Mouse (Mus musculus) G1E (cell line): ENCODE data around the gene Gipc1.

Experiments used
- CTCF ChIP-seq: IDR thresholded peaks from 2 replicates; pipeline ENCODE4 v1.5.1; 2012; ENCODE audit warnings: low read depth, low read length, inconsistent platforms, mixed read lengths
- POLR2AphosphoS5 ChIP-seq: IDR thresholded peaks from 2 replicates; pipeline ENCODE4 v1.6.1; 2012; ENCODE audit warnings: low read depth, low read length, inconsistent platforms; ENCODE audit not compliant: insufficient replicate concordance

DNA sequence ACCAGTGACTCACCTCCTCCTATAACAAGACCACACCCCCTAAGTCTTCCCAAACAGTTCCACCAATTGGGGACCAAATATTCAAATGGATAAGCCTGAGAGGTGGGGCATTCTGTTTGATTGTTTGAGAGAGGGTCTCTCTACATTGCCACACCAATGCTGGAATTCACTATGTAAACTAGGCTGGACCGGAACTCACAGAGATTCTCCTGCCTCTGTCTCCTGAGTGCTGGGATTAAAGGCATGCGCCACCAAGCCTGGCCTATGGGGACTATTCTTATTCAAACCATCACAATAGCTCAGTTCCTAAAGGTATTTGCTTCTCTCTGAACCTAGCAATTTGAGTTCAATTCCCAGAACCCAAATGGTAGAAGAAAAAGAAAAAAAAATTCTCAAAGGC is 33.9 kb upstream of the Gipc1 start:
- no peak for TF ChIP-seq CTCF
- no peak for TF ChIP-seq POLR2AphosphoS5
